Mouse (Mus musculus) adrenal gland, adult 2 months (tissue): ENCODE results near the gene Sirpa. TPM values are rescaled to one million over a fixed set of nuclear protein-coding genes. Genes with fewer than 3 reads are reported as not detected.

ENCODE experiments used
- DNase-seq: peaks from one replicate; pipeline ENCODE4 v3.0.0; 2021
- long read RNA-seq: library from polyadenylated mRNA; stranded (forward); transcript quantifications from one replicate; pipeline ENCODE4 v2.0.0, GENCODE M21; 2021
- polyA plus RNA-seq: library from polyadenylated mRNA; depleted of rRNA; stranded (reverse); fragments of >200 nt; gene quantifications from 2 replicates; pipeline ENCODE4 v1.2.3, GENCODE M21; 2012; rRNA removed
- total RNA-seq, 2 experiments: library from RNA; stranded (reverse); gene quantifications; 2 replicates each; pipeline ENCODE4 v1.2.3; 2021

Gene Sirpa
- total RNA-seq (10 to 100 TPM; 46.8 to 76.2 TPM), polyA plus RNA-seq (61.9 and 111 TPM in 2 replicates)
- long read RNA-seq, transcript Sirpa-214 (9 exons, 3,812 nt), result minor isoform, 5 of 44 reads
- long read RNA-seq, transcript Sirpa-203 (8 exons, 3,982 nt), result major isoform, 20 of 44 reads
- long read RNA-seq, partial matches to known transcripts, result 10 of 44 reads
- long read RNA-seq, other reads (novel, unspliced or antisense), result 3 of 44 reads

DNA sequence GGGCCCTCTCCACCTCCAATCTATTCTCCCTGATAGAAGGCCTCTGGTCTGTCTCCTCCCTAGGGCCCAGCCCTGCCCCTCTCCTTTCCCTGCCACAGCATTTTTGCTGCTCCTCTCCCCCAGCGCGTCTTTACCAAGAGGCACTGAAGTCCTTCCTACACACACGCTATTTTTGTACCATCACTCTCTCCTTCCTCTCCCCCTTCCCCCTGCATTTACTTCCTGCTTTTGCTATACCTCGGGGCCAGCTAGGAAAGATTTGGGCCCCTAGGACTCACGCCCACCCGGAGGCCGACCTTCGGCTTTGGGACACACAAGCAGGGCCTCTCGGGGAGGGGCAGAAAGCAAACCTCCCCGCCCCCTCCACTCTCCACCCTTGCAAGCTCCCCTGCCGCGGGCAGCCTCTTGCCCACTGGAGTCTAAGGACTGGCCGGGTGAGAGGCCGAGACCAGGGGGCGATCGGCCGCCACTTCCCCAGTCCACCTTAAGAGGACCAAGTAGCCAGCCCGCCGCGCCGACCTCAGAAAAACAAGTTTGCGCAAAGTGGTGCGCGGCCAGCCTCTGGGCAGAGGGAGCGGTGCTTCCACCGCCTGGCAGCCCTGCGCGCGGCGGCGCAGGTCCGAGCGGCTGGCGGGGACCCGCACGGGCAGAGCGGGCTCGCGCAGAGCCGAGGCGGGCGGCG lies at the start of gene Sirpa:
Gene Sirpa, plus strand, starts transcription at position 377 of the 682 bp plus-strand sequence.
- peak; percentile 92 for DNase-seq

DNA sequence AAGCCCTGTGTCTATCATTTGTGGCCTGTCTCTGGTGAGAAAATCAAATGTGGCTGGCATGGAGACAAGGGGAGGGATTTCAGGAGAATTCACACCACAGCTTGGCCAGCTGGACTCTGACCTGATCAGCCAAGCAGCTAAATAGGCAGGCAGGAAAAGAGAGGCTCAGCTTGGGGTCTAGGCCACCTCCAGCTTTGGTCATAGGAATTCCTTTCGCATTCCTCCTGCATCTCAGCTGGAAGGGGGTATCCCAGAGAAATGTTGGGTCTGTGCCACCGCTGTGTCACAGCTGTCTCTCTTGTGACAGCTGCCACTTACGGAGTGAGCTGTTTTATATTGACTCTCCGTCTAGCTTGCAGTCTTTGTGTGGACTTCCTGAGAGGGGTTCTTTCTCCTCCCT lies 48.2 kb upstream of the Sirpa start:
- DNase-seq, result no peak

DNA sequence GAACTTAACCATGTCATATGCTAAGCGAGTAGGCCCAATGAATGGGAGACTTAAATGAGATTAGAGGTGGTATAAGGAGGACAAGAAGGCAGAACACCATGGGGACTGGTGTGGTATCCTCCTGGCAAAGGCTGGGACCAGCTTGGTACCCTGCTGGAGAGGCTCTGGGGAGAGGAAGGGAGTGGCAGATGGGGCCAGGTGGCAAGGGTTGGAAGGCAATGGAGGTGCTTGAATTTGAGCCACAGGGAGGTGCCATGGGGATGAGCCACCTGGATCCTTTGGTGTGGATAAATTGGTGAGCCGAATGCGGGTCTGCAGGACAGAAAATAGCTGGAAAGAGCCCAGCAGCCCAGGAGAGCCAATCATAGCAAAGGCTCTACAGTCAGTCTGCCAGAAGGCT lies 47.7 kb upstream of the Sirpa start:
- no peak for DNase-seq

DNA sequence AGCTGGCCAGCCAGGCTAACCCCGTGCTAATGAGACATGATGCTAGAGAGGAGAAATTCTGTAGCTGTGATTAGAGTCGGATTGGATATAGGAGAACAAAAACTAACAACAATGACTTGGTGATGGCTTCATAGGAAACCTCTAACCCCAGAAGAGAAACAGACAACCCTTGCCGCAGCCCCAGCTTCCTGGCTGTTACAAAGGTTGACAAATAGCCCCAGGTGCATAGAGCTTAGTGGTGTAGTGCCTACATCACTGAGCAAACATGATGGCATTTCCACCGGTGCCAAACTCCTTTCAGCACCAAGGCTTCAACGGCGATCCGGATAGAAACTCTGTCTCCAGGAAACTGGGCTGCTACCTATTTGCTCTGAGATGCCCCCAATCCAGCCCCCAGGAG lies 47.0 kb upstream of the Sirpa start:
- DNase-seq, result no peak

DNA sequence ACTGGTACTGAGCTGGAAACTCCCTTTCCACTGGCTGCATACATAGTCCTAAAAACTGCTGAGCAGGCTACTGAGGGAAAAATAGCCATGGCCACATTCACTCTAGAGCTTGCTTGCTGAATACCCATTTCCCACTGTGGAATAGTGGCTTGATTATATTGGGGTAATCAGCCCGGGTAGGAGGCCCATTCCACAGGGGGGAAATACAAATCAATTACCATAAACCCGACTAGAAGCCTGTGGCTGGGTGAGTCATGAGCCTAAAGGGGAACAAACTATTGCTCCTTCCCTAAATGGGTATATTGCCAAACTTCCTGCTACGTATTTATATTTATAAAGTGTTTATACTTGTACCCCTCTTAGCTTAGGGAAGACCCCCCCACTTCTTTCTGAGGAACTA lies 45.9 kb upstream of the Sirpa start:
- DNase-seq, result no peak

DNA sequence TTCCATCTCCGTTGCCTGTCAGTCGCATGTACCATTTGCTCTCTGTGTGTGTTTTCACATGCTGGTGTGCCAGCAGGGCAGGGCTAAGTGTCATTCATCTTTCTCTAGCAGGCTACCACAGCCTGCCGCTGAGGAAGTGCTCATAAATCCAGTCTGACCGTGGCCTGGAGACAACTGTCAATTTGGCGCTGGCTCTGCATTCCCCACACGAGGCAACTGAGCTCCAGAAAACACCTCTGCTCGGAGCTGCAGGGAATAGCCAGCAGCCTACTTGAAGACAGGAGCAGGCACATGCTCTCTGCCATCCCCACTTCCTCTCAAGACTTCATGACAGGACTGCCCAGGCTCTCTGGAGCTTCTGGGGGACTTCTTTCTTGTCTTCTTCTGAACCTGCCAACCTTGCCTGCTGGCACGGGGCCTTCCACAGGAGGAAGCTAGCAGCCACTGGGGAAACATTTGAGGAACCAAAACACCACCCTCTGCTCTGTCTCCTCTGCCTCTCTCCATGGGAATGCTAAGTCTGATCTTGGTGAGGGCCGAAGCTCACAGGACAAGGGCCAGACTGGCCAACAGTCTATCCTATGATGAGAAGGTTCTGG lies 43.0 kb upstream of the Sirpa start:
- no peak for DNase-seq

DNA sequence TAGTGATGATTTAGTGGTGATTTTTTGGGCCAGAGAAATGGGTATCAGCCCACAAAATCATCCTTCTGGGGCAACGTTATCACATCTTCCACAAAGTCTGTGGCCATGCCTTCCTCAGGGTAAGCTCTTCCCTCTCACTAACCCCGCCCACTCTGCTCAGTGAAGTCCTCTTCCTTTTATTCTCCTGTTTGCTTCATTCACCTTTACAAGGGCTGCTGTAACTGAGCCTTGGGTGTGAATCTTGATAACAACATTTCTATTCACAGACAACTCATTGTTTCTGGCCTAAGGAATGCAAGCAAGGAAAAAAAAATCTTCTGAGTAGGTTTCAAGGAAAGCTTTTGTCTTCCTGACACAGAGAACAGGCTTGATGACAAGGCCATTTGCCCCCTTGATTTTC lies 41.9 kb upstream of the Sirpa start:
- DNase-seq, result no peak

DNA sequence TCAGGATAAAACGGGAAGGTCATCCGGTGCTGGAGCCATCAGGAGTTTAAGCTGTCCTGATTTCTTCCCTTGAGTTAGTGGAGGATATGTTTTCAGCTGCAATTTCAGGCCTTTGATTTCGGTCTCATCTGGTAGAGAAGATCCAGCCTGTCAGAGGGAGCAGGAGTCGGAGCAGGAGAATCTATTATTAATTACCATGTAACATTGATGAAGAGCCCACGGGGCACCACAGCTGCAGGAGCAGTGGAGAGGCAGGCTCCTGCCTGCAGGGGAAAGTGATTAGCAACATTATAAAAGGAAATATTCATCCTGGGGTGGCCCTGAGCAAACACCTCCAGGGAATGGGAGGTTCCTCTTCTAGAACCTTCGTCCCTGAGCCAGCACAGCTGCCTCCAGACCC lies 36.6 kb upstream of the Sirpa start:
- DNase-seq, result no peak

DNA sequence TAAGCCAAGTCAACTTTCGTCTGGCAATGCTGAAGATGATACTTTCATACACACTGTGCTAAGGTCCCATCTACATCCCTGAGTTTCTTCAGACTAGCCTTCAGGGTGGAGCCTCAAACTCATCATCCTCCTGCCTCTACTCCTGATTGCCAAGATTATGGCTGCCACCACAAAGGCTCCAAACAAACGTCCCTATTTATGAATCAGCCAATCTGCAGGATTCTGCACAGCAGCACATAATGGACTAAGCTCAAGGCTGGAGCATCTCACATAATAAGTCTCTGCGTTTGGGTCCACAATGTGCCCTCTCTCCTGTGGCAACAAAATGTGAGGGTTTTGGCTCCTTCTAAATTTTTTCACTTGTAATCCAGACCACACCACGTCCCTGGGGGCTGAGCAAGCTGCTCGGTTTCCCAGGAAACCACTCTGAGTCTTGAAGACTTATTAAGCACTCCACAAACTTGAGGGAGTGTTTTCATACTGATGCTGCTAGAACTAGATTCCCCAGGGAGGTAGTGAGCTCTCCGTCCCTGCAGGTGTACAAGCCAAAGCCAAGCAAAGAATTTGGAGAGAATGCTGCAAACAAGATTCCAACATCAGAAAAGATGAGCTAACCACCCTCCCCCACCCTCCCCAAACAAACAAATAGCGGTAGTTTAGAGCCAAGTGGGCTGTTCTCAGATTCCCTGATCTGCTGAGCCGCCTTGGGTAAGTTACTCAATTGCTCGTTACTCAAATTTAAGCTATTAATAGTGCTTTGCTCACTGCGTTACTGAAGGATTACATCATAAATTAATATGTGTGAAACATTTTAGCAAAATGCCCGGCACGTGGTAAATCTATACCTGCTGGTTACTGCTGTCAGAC lies 34.4 kb upstream of the Sirpa start:
- no peak for DNase-seq

DNA sequence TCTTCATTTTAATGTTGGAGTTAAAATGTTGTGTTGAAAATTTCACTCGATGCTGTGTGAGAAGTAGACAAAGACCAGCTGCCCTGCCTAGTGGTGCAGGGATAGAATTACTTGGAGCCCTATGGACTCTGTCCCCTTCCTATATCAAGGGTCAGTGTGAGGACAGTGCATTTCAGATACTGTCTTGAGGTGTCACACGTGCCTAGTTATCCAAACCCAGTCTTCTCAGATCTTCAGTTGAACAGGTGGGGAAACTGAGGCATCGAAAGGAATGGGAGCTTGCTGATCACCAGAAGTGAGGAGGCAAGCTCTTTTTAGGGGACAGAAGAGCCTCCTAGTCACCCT lies 33.8 kb upstream of the Sirpa start:
- no peak for DNase-seq

DNA sequence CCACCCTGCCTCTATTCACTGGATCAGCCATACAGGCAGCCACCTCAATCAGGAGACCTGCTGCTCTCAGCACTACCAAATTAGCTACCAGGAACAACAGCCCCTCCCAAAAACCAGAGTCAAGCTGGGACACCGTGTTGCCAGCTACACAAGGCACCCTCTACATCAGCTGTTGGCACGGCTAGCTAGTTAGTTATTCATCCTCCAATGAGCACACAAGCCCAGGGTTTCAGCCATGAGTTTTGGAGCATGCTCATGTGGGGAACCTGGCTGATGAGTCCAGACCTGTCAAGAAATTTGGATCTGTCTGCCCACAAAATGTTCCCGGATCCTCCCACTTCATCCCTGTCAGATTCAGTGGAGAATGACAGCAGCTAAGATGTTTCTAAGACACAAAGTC lies 30.8 kb upstream of the Sirpa start:
- DNase-seq, result no peak

DNA sequence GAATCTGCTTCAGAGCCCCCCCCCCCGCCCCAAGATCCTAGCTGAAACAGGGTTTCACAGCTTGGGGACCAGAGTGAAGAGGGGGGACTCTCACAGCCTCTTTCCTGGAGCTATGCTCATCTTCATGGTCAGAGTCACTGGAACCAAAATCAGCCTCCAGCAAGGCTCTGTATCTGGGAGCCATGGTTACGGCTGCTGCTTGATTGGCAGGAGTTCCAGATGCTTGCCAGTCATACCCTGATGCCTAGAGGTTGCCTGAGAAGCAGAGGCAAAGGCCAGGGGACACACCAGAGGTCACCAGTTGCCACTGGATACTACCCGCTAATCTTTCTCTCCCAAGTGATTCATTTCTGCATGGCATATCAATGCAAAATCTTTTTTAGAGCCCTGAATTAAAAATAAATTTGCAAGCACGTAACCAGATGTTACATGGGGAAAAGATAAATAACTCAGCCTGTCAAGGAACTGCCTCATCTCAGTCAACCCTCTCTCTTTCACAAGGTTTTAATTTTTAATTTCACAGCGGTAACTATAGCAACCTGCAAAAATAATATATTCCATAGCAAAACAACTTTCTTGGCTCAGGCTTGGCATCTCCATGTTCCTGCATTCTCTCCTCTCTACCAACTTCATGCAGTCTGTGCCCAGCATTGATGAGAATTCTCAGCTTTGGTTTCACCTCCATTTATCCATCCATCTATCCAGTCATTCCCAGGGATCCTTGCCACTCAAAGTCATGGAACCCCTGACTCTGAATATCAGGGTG lies 28.5 kb upstream of the Sirpa start:
- DNase-seq, result no peak

DNA sequence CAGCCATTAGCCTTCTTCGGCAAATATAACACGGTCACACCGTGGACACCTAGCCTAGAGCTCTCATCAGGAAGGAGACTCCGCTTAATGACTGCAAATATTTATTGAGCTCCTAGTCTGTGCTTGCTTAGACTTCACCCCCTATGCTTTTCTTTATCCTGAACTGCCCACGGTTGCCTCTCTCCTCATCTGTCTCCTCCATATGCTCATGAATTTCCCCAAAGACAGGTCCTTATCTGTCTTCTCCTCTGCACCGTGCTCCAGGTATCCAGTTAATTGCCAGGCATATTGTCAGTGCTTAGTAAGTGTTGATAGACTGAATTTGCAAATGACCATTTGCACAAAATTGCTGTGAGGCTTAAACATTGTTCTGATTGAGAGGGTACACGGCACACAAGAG lies 23.5 kb upstream of the Sirpa start:
- DNase-seq, result no peak

DNA sequence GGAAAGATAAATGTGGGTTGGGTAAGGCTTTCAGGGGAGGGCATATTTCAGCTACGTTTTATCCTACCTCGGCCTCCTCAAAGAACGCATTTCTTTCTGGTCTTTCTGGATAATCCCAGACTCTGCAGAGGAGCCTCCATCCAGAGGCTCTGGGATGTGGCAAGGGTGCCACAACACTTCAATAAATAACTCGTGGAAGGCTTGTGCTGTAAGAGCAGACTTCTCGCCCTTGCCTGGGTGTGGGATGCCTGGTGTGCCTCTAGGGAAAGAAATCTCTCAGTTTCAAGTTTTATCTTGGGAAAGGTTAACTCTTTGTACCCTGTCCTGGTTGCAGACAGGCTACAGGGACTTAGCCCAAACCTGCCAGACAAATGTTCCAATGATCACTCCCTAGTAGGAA lies 23.1 kb upstream of the Sirpa start:
- no peak for DNase-seq

DNA sequence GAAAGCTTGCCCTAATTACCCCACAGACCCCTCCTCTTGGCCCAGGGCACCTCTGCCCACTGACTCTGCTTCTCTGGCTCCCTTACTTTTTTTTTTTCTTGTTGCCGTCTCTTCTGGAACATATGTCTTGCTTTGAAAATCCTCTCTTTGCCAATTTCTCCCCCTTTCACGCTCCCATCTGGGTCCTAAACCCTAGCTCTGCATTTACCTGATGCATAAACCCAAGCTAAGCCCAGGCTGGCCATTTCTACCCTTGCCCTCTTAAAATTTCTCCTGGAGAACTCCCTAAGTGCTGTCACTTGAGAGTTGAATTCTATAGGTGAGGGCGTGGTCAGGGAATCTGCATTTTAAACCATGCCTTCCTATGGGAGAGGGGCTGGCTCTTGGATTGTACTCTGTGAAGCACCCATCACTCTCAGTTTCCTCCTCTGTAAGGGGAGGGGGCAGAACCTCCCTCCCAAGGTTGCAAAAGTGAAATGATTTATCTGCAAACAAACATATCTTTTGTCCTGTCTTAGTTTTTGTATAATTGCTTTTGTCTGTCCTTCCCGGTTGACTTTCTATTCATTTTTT lies 18.8 kb upstream of the Sirpa start:
- DNase-seq, result no peak

DNA sequence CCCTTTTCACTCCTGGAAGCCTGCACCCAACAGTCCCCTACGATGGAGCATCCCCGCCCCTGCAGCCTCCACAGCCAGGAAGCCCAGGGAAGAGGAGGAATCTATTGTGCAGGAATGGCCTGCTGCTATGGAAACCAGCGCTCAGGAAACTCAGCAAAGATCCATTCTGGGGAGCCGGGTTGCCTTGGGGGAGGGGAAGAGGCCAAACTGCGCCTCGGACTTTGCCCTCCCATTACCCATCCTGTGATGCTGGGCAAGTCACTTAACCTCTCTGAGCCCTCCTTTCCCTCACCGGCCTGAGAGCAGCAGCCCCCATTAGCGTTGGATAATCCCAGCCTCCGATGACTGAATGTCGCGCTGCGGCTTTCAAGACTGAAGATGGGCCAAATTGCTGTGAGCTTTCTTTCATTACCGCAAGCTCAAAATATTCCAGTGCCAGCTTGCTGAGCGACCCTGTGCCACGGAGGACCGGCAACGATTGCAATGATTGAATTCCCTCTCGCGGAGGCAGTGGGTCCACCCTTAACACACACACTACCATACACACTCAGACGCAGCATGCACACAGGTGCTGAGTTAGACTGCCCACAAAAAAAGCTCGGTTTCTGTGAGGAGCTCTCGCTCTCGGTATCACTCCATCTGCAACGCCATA lies 18.1 kb upstream of the Sirpa start:
- DNase-seq, result peak; percentile 15

DNA sequence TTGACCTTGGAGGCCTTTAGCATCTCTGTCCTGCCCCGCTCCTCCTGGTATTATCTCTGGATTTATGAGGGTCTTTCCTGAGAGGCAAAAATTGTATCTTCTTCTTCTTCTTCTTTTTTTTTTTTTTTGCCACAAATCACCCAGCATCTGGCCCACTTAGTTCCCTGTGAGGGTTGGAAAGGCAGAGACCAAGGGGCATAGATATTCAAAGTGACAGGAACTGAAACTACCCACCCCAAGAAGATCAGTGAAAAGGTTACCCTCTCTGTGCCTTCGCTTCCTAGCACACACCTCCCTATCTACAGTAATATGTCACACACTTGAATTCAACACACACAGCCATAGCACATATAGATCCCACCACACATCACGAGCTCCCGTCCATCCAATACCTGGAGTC lies 17.5 kb upstream of the Sirpa start:
- DNase-seq, result no peak

DNA sequence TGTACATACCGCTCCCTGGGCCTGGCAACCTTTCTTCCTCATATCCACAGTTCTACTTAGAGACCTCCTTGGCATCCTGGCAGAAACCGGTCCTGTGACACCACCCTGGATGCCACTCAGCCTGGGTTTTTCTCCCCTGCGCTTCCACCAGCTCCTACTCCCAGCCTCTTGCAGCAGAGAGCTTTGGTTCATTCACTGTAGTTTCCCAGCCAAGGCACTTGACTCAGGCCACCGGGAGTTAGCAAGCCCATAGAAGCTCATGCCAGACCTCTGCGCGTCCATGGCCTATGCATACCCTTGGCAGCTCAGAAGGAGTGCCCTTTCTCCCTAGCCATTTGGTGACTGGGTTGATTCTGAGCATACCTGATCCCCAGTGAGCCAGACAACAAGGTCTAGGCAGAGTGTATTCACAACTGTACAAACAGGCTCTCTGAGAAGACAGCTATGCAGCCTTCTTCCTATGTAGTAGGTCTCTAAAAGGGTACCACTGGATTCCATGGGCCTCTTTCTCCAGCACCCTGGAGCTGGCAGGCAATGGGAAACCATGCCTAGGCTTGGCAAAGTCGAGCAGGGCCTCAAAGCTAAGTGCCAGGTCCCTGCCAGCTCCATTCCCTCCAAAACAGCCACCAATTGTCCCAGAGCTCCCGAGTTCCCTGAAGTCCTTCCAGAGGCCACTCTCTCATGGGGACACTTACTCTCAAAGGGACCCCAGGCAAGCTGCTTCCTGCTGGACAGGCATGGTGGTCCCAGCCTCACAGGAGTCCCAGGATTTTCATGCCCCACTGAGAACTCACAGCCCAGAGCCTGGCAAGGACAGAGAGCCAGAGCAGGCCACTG lies 15.8 kb upstream of the Sirpa start:
- peak; percentile 43 for DNase-seq

DNA sequence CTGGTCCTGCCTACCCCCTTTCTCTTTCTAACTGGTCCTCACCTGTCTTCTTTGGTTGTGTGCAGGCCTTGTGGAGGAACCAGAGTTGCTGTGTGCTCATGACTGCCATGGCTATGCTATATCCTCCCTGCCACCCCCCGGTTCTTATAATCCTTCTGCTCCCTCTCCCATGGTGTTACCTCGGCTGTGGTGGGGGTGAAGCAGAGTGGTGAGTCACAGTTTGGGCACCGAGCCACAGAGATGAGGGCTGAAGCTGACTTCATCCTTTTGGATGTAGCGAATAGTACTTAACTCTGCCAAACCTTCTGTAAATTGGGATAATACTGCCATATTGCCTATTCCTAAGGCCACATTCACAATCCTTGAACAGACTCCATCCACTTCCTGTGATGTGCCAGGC lies 12.0 kb upstream of the Sirpa start:
- DNase-seq, result peak; percentile 84

DNA sequence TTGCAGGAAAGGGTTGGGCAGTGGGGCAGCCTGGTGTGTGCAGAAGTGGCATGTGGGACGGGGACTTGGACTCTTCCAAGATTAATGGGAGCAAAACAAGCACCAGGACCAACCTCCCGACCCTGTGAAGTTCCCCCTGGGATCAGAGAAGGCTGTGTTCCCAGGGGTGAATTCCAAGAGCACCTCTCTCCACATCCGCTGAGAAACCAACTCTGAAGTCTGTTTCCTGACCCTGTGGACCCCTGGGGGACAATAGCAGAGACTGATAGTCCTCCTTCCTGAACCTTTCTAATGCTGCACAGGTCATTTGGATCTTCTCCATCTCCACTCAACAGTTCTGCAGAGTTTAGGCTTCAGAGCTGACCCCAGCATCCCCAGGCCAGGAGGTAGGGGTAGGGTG lies 10.8 kb upstream of the Sirpa start:
- DNase-seq, result peak; percentile 62
